Mouse (Mus musculus): ENCODE measurements around the gene 1700028K03Rik.

The 1700028K03Rik gene
- long read RNA-seq, experiment 1: 0 reads
- long read RNA-seq, experiment 2: 0 reads

DNA sequence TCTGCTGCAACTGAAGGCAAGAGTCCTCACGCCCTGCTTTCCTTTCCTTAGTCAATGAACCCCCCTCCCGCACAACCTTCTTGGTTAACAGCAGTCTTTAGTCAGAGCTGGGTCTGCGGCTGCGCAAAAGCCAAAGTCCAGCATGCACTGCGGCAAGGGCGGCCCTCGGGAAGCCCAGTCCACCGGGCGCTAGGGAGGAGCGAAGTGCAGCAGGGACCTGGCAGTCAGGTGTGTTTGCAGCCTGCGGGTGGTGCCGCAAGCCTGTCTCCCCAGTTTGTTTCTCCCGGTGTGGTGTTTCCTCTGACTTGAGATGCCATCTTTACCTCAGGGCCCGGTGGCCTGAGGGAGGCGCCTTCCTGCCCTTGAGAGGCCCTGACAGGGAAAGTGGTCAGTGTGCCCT is at the start of gene 1700028K03Rik:
Gene 1700028K03Rik, plus strand, starts transcription at position 129 of the 400 bp plus-strand sequence.
- intact Hi-C loops (cut with DNase I): no loop called here

DNA sequence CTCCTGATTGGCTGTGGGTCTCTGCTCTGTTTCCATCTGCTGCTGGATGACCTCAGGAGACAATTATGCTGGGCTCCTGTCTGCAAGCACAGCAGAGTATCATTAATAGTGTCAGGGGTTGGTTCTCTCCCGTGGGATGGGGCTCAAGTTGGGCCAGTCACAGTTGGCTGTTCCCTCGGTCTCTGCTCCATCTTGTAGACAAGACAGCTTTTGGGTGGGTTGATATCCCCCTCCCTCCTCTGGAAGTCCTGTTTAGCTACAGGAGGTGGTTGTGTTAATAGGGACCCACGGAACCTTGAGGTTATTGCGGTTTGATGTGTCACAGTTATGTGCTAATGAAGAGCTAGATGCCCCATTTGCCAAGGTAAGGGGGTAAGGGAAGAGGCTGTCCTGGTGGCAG is 45.5 kb upstream of the 1700028K03Rik start:
- intact Hi-C loops (cut with DNase I): no loop called here

DNA sequence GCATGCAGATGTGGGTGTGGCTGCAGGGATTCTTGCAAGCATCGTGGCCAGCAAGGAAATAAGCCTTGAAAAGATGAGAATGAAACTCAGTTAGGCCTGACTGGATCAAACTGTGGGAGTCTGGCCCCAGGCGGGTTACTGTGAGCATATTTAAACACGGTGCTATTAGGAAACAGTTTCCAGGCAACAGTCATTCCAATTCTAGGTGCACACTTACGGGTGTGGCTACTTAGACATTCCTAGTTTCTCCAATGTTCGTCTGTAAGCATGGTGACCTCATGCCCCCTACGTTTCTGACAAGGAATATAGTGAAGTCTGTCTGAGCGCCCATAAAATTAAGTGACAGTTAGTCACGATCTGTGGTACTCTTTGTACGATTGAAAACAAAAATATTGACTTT is 43.5 kb upstream of the 1700028K03Rik start:
- intact Hi-C loops (cut with DNase I): no loop called here

DNA sequence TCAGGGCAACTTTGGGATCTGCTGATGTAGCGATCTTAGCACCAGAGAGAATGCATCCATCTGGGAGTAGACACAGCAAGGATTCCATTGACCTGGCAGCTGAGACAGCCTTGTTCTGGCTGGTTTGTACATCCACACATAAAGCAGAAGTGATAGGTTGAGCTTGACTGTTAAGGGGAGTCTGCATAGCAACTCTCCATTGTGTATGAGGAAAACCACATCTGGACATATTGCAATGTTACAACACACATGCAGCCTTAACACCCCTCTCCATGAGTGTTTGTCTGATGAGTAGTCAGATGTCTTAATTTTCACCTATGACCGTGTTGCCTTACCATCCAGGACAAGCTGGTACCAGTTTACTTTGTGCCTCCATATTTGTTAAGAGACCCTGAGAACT is 42.0 kb upstream of the 1700028K03Rik start:
- intact Hi-C loops (cut with DNase I): no loop called here

DNA sequence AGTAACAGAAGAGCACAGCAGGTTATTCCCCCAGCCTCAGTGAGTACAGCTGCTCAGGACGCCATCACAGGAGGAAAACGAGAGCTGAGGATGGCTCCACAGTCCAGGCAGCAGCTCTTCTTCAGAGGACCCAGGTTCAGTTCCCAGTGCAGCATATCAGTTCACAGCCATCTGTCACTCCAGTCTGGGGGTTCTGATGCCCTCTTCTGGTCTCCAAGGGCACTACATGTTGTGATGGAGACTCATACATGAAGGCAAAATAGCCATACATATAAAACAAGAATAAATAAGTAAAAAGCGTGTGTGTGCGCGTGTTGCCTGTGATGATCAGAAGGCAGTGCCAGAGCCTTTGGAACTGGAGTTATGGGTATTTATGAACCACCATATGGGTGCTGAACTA is 39.8 kb upstream of the 1700028K03Rik start:
- intact Hi-C loops (cut with DNase I): no loop called here

DNA sequence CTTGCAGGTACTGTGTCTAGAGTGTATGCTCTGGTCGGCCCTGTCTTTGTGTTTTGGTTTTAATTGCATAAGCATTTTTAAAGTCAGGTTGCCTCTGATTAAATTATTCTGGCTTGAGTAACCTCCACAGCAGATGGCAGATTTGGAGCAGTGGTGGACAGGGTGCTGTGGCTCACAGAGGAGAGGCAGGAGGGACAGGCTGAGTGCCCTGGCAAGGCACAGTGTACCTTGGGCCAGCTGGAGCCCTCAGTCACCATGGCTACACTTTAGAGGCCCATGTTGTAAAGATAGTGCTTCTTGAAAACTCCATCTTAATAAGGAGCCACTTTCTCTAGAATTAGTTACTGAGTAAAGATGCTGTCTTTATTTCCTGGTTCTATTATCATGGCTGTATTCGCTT is 38.5 kb upstream of the 1700028K03Rik start:
- intact Hi-C loops (cut with DNase I): no loop called here

DNA sequence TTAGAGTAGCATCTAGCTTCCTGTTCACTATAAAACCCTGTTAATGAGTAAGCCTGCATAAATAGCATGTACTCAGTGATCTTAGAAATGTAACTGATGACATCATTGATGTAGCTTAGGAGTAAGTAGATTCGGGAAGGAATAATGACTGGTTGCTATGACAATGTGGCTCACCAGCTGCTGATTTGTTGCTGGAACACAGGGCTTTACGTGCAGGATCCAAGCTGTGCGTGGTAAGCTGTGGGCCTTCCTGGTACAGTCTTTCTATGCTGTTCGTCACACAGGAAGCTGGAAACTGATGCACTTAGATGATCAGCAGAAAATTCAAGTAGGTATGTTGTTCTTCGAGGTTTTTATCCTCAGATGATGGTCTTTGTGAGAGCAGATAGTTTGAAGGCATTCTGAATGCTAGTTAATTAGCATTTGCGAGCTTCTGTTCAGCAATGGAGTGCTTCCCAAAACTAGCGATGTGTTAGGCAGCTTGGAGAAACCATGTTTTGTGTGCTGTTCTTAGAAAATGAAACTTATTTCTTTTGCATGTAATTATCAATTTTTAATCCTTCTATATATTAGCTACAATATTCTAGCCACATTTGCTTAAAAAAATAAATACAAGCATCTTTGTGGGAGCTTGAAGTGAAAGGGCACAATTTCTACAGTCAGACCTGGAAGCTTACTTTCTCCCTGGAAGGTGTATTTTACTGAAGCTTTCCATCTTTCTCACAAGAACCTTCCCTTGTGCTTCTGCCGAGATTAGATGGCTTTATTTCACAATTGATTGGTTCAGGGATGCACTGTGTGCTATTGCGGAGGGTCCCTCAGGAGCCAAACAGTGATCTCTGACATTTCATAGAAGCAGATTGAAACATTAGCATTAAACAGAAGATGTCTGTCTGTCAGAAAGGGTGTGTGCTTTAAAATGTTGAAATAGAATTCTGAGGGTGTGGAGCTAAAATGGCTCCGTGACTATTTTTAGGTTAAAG is 36.7 kb upstream of the 1700028K03Rik start:
- intact Hi-C loops (cut with DNase I): no loop called here

DNA sequence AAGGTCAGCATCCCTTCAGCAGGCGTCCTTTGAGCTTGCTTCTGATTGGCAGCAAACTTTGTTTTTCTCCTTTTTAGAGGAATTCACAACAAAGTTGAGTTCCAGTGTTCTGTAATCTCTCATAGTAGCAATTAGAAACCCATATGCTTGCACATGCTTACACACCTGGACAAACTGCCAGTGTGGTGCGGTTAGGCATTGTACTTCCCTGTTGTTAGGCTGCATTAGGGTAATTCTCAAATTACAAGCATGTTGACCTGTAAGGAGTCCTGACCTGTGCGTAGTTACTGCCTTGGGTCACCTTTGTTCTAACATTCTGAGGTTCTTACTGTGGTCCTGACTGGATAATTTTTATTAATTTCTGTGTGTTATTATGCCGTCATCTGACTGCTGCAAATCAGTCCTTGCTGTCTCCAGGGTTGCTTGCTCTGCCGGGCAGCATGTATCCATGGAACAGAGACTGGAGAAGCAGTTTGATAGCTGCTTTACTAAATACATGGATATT is 35.7 kb upstream of the 1700028K03Rik start:
- intact Hi-C loops (cut with DNase I): no loop called here

DNA sequence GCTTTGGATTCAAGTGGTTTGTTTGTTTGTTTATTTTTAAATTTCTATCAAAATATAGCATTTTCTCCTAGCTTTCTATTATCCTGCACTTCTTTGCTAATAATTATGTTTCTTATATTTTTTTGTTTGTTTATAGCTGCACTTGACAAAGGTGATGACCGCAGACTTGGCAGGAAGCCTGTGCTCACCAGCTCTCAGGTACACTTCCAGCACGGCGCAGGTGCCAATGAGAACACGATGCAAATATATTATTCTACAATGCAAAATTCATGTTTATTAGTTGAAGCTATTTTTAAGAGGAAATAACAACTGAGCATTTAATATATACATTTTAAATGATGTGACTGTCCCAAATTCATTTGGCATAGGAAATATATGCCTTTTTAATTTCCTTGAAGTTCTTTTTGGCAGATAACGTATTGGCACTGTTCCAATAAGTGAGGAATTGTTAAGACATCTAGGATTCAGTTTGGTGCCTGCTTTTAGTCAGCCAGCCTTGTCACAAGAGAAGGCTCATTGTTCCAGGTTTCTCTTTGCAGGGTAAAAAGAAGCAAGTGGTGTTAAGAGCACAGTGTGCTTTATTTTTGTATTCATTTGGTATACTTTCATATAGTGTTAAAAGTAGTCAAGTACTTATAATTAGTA is 34.5 kb upstream of the 1700028K03Rik start:
- intact Hi-C loops (cut with DNase I): no loop called here

DNA sequence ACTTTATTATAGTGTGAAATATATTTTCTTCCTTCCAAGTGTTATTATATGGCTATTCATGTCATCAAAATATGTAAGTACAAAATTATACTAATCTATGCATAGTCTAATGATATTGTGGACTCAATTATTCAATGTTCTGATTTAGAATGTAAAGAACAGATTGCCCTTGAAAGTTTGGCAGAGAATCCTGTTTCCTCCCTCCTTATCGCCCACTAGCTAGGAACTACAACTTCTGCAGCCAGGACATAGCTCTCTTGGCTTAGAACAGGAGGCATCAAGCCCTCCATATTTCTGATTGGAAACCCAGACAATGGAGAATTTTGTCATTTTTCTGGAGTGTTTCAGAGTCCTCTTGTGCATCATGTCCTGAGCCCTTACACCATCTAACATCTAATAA is 33.8 kb upstream of the 1700028K03Rik start:
- intact Hi-C loops (cut with DNase I): no loop called here

DNA sequence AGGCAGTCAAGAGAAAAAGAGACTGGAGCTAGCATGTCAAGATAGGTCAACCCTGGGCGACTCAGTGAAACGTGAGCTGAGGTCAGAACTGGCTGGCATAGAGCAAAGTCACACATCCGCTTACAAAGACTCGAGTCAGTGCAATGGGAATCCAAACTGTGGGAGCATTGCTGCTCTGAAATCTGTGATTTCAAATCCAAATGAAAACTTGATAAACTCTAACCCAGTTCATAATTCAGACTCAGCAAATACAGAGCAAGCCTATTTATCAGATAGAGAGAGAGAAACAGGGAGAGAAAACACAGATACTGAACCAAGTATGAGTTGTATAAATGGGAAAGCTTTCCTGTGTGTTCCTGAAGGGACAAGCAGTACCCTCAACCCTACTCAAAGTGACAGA is 27.2 kb upstream of the 1700028K03Rik start, which contains the start of gene Gm42669:
Gene Gm42669, plus strand, starts transcription at position 301 of the 400 bp plus-strand sequence.
- intact Hi-C loops (cut with DNase I): no loop called here

DNA sequence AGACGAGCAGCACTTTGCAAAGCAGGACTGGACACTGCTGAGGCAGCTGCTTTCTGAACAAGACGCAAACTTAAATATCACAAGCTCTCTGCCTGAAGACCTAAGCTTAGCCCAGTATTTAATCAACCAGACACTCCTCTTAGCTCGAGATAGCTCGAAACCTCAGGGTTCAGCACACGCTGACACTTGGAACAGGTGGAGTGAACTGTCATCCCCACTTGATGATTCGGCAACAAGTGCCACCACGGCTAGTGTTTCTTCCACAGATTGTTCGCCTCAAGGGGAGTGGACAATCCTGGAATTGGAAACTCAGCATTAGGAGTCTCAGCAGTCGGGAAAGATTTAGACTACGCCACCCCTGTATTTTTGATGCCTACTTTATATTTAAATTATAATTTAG is 24.0 kb upstream of the 1700028K03Rik start:
- intact Hi-C loops (cut with DNase I): loop anchor here (5.0 kb wide), 1 partner anchor 163 kb away; no protein-coding TSS in a partner anchor

DNA sequence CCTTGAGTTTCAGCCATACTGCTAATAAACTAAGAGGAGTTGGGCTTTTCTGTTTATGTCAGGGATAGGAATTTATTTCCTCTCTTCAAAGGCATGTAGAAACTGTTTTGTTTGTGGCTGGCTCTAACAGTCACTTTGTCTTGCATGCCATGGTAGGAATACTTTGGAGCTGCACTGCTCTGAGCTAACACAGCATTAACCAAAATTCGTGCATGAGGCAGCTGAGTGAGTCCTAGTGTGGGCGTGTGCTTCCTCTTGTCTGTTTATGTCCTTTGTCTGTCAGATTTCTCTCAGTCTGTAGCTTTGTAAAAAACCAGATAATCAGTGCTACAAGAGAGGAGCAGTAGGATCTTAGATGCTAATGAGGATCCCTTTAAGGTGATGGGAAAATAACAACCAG is 23.2 kb upstream of the 1700028K03Rik start:
- intact Hi-C loops (cut with DNase I): loop anchor here (5.0 kb wide), 1 partner anchor 164 kb away; no protein-coding TSS in a partner anchor

DNA sequence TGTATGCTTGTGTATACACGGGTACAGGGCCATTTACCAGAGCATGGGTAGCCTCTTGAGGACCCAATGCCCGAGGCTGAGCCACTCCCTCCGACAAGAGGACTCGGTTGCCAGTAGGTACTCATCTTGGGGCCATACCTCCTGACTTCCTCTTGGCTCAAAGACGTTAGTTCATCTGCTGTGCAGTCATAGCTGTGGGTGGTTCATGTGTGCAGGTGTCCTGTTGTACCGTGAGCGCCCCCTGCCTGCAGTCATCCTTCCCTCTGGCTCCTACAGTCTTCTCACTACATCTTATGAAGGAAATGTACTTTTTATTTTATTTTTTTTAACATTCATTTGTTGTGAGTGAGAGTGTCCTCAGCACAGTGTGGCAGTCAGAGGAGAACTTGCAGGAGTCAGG is 20.9 kb upstream of the 1700028K03Rik start:
- intact Hi-C loops (cut with DNase I): loop anchor here (5.0 kb wide), 1 partner anchor 166 kb away; no protein-coding TSS in a partner anchor

DNA sequence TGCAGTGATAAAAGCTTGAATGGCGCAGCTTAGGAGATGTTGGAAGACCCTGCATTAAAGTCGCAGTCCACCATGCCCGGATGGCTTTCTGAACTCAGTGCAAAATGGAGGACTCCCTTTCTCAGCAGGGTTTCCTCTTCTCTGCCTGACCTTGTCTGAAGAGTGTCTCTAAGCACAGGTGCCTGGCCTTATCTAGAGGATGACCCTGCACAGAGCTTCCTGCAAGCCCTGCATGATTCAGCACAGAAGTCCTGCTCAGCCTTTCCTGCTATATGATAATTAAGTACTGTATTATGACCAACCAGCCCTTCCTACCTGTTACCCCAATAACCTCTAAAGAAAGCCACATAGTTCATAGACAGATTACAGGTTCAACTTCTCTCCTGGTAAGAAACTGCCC is 19.1 kb upstream of the 1700028K03Rik start:
- intact Hi-C loops (cut with DNase I): no loop called here

DNA sequence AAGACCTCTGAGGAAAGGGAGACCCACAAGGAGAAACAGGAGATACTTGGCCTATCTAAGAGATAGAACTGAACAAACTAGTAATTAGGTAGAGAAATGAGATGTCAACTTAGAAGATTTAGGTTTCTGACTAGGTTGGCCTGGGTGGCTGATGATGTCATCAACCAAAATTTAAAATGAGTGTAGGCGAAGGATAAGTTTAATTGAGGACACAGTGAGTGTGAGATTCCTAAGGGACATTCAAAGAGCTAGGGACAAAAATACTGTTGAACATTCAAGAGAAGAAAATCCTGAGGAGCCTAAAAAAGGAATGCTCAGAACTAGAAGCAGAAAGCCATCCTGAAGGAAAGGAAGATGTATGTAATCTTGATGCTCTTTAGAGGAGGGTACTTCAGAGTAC is 18.4 kb upstream of the 1700028K03Rik start:
- intact Hi-C loops (cut with DNase I): no loop called here

DNA sequence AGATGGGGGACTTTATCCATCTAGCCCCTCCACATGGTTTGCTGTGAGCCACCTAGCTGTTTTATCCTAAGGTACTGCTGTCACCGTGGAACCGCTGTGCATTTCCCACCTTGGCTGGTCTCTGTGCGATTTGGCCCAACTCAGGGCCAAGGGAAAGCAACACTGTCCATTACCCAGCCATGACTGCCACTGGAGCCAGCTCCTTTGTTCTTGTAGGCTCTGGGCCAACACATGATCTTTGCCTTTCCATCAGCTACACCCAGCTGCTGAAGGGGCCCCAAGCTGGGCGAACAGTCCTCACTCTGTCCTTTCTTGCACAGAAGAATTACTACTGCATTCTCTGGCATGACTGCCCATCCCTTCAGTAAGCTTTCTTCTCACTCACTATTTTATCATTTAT is 15.9 kb upstream of the 1700028K03Rik start:
- intact Hi-C loops (cut with DNase I): no loop called here

DNA sequence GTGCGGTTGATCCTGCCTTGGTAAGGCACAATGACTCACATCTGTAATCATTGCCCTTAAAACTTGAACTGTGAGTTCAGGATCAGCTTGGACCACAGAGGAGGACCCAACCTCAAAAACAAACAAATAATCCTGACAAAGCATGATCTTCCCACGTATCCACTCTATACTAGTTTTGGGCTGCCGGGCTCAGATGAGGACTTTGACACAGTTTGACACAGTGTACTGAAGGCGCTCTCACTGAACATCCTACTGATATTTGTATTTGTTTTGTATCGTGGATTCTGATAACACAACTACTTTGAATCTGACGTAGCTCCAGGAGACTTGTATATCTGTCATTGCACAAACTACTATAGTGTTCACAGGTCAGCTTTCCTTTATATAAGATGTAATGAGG is 13.1 kb upstream of the 1700028K03Rik start:
- intact Hi-C loops (cut with DNase I): no loop called here

DNA sequence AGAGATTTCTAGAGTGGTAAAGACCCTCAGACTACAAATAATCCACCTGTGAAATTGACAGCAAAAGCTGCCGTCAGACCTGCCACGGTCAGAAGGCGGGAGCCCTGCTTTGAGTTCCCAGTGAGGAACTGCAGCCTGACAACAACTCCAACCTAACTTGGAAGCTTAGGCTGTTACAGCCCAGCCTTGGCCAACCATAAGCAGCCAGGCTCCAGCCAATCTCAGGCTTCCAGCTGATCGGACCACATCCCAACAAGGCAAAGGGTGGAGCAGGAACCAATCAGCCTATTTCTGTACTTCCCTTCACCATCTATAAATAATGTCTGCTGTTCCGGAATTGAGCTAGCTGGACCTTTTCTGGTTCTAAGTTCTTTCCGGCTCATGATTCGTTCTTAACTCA is 12.6 kb upstream of the 1700028K03Rik start:
- intact Hi-C loops (cut with DNase I): no loop called here

DNA sequence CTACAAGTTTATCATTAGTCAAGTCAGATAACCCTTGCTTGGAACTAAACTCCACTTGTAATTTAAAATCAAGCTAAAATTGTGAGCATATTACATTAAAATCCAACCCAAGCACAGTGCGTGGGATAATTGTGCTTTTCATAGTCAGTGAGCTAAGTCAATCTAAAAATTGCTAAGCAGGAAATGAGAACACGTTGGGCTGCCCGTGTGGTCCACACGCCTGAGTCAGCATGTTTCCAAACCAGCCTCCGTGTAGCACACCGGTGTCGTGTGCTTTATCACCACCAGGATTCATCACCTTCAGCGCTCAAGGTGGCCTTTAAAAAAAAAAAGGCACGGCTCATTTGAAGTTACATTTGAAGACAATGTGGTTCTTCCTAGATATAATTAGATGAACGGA is 10.2 kb upstream of the 1700028K03Rik start:
- intact Hi-C loops (cut with DNase I): no loop called here

DNA sequence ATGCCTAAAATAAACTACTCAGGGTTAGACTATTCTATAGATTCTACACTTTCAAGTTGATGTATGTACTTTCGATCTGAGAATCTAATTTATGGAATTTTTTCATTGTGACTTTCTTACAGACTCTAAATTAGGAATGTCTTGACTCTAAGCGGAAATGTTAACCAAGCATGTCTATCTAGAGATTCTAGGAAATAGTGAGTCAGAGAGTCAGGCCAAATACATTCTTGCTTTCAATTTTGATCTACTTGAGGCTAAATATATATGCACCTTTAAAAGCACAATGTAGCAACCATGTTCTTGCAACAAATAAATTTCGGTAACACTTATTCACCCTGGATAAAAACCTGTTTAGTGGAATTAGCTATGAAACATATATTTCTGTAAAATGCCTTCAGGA is 5.7 kb upstream of the 1700028K03Rik start:
- intact Hi-C loops (cut with DNase I): no loop called here

DNA sequence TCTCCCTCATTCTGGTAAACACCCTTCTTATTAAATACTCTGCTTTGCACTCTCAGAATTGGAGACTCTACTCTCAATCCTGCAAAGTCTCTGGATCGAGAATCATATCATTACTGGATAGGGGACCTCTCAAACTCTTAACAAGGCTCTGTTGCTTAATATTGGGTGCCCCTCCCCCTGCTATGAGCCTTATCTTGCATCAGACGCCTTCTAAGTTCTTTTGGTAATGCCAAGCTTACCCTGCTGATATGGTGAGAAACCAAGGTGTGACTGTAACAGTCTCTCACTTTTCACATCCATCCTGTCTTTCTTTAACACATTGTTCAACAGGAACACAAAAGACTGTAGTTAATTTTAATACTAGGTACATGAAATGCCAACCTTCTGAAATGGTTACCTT is 919 bp upstream of the 1700028K03Rik start:
- intact Hi-C loops (cut with DNase I): no loop called here
